Mouse (Mus musculus): ENCODE results near the gene Nod2. TPM values are rescaled to one million over a fixed set of nuclear protein-coding genes. Genes with fewer than 3 reads are reported as not detected.

Gene Nod2
- polyA plus RNA-seq, 1 experiment, result 1.4 TPM

DNA sequence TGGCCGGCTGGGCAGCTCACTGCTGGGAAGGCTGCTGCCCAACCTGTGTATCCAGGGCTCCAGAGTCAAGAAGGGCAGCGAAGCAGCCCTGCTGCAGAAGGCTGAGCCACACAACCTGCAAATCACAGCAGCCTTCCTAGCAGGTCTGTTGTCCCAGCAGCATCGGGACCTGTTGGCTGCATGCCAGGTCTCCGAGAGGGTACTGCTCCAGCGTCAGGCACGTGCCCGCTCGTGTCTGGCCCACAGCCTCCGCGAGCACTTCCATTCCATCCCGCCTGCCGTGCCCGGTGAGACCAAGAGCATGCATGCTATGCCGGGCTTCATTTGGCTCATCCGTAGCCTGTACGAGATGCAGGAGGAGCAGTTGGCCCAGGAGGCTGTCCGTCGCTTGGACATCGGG, 17.8 kb downstream of the Nod2 start:
- peak overlapping the region; percentile 6; the same call in 1 of the 2 replicates for H3K4me3 ChIP-seq (ENCODE audit: insufficient read depth, low read depth, low read length)
- peaks cover 9% of the 10 kb centered on the region for H3K4me1 ChIP-seq (ENCODE audit: control insufficient read depth, insufficient read depth, low read length)
- no peaks in the 10 kb centered on the region for H3K27me3 ChIP-seq (replicated peaks; ENCODE audit: control insufficient read depth, insufficient read depth, low read length)
- no peaks in the 10 kb centered on the region for H3K36me3 ChIP-seq (ENCODE audit: control insufficient read depth, insufficient read depth, low read length)
- TF ChIP-seq CTCF (conservative IDR thresholded peaks at IDR 0.05; ENCODE audit: insufficient read depth, insufficient read length, low read depth, low read length), result no peak
- TF ChIP-seq POLR2A (IDR thresholded peaks at IDR 0.05; ENCODE audit: low read depth, low read length), result no peak
- DNase-seq, result peak; percentile 75
- H3K27ac ChIP-seq (ENCODE audit: insufficient read depth, low read depth, low read length), result peak overlapping the region; percentile 75
- WGBS, result 59% methylated on average over 19 of the region's 19 CpGs

DNA sequence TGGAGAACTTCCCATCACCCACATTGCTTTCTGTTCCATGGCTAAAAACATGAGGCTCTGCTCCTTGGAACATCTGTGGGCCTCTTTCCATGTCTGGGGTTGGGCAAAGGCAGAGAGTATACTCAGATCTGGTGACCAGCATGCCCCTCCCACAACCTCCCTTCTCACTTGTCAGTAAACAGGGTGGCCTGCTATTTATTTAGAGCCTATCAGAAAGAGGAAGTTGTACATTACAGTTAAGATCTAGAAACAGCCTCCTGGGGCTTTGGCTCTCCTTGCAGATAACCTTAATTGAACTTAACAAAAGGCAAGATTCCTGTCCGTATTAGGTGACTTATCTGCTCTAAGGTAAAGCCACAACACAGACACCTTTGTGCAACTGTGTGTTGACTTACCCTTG, 19.3 kb downstream of the Nod2 start:
- Histone ChIP-seq H3K27ac (ENCODE audit: insufficient read depth, low read depth, low read length) (no peak overlapping the region), H3K36me3 (ENCODE audit: control insufficient read depth, insufficient read depth, low read length) (no peaks in the 10 kb centered on the region), H3K4me3 (ENCODE audit: insufficient read depth, low read depth, low read length) (no peak overlapping the region), H3K4me1 (ENCODE audit: control insufficient read depth, insufficient read depth, low read length) (peaks cover 9% of the 10 kb centered on the region), H3K27me3 (replicated peaks; ENCODE audit: control insufficient read depth, insufficient read depth, low read length) (no peaks in the 10 kb centered on the region)
- DNase-seq, result peak; percentile 54
- TF ChIP-seq CTCF (conservative IDR thresholded peaks at IDR 0.05; ENCODE audit: insufficient read depth, insufficient read length, low read depth, low read length) (no peak), POLR2A (IDR thresholded peaks at IDR 0.05; ENCODE audit: low read depth, low read length) (no peak)
- WGBS, result 60% methylated on average over 1 of the region's 1 CpGs

DNA sequence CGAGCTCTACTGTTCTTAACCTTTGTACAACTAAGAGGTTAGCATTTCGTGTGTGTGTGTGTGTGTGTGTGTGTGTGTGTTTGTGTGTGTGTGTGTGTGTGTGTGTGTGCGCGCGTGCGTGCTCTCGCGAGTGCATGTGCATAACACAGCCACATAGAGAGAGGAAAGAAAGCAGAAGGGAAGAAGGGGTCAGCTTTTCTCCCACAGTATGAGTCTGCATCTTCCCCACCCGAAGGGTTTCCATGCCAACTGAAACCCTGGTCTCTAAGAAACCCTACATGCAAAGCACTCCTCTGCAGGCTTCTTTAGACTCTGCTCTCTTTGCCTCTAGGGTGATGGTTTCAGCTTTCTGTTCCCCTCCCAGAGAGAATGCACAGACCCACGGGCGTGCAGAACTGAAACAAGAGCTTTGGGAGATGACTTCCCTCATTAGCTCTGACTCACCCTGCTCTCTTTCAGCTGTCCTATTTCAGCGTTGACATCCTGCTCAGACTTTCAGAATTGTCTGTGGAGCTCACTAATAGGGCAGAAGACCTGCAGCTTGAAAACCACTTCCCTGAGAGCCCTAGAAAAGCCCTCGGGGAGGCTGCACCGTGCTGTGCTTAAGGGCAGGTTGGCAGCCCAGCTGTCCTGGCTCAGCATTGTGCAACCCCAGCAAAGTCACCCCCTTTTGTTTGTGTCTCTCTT, 21.4 kb downstream of the Nod2 start:
- WGBS, result 47% methylated on average over 14 of the region's 14 CpGs
- H3K27ac ChIP-seq (ENCODE audit: insufficient read depth, low read depth, low read length), result no peak overlapping the region
- H3K4me1 ChIP-seq (ENCODE audit: control insufficient read depth, insufficient read depth, low read length), result peaks cover 6% of the 10 kb centered on the region
- H3K27me3 ChIP-seq (replicated peaks; ENCODE audit: control insufficient read depth, insufficient read depth, low read length), result no peaks in the 10 kb centered on the region
- H3K36me3 ChIP-seq (ENCODE audit: control insufficient read depth, insufficient read depth, low read length), result no peaks in the 10 kb centered on the region
- peak; percentile 50 for DNase-seq
- TF ChIP-seq CTCF (conservative IDR thresholded peaks at IDR 0.05; ENCODE audit: insufficient read depth, insufficient read length, low read depth, low read length) (no peak), POLR2A (IDR thresholded peaks at IDR 0.05; ENCODE audit: low read depth, low read length) (no peak)
- no peak overlapping the region for H3K4me3 ChIP-seq (ENCODE audit: insufficient read depth, low read depth, low read length)

DNA sequence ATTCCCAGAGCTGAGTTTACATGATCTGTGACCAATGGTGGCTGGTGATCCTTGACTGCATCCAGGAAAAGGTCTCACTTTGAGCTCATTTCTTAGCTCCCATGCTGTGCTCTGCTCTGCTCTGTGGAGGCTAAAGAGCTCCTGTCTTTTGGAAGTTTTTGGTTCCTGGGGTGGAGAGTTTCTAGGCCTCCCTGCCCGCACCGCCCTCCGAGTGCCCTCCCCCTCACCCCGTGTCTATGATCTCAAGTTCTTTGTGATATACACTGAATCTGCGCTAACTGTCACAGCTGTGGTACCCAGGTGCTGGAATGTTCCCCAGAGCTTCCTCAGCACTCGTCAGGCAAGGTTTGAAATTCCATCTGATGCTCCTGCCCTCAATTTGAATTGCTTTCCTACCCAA, 23.7 kb downstream of the Nod2 start:
- no peak for DNase-seq
- WGBS, result 82% methylated on average over 6 of the region's 6 CpGs
- Histone ChIP-seq H3K36me3 (ENCODE audit: control insufficient read depth, insufficient read depth, low read length) (no peaks in the 10 kb centered on the region), H3K4me1 (ENCODE audit: control insufficient read depth, insufficient read depth, low read length) (no peaks in the 10 kb centered on the region), H3K4me3 (ENCODE audit: insufficient read depth, low read depth, low read length) (no peak overlapping the region), H3K27ac (ENCODE audit: insufficient read depth, low read depth, low read length) (no peak overlapping the region), H3K27me3 (replicated peaks; ENCODE audit: control insufficient read depth, insufficient read depth, low read length) (no peaks in the 10 kb centered on the region)
- TF ChIP-seq CTCF (conservative IDR thresholded peaks at IDR 0.05; ENCODE audit: insufficient read depth, insufficient read length, low read depth, low read length) (no peak), POLR2A (IDR thresholded peaks at IDR 0.05; ENCODE audit: low read depth, low read length) (no peak)

DNA sequence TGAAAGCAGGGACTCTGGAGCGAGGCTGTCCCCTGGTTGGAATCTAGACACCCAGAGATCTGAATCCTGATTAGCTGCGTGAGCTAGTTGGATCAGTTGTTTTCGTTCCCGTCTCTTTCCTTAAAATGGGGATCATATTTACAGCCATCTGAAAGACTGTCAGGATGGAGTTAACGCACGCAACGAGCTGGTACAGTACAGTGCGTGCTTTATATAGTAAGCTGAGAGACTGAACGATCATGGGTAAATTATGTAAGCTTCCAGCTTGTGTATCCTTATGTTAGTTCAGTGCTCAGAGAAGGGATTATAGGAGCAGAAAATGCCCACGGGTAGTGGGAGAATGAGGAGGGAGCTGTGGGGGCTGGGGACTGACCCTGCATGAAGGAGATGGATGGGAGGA, 24.5 kb downstream of the Nod2 start:
- H3K27ac ChIP-seq (ENCODE audit: insufficient read depth, low read depth, low read length), result no peak overlapping the region
- H3K36me3 ChIP-seq (ENCODE audit: control insufficient read depth, insufficient read depth, low read length), result no peaks in the 10 kb centered on the region
- H3K4me3 ChIP-seq (ENCODE audit: insufficient read depth, low read depth, low read length), result no peak overlapping the region
- 87% methylated on average over 10 of the region's 10 CpGs for WGBS
- no peak for TF ChIP-seq CTCF (conservative IDR thresholded peaks at IDR 0.05; ENCODE audit: insufficient read depth, insufficient read length, low read depth, low read length)
- TF ChIP-seq POLR2A (IDR thresholded peaks at IDR 0.05; ENCODE audit: low read depth, low read length), result no peak
- H3K27me3 ChIP-seq (replicated peaks; ENCODE audit: control insufficient read depth, insufficient read depth, low read length), result no peaks in the 10 kb centered on the region
- H3K4me1 ChIP-seq (ENCODE audit: control insufficient read depth, insufficient read depth, low read length), result no peaks in the 10 kb centered on the region
- no peak for DNase-seq

DNA sequence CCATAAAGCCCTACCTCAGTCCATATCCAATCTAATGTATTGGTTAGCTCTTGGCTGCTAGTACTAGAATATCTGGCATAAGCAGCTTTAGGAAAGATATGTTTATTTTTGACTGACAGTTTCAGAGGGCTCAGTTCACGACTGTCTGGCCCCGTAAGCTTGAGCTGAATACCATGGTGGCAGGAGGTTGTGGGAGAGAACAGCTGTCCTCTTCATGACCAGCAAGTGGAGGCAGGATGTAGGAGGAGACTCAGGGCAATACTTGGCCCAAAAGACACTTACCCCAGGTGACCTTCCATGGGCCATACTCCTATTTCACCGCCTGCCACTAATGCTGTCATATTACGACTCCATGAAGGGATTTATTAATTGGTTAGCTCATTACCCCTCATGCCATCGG, 26.7 kb downstream of the Nod2 start:
- H3K36me3 ChIP-seq (ENCODE audit: control insufficient read depth, insufficient read depth, low read length), result no peaks in the 10 kb centered on the region
- peak; percentile 43 for DNase-seq
- H3K27ac ChIP-seq (ENCODE audit: insufficient read depth, low read depth, low read length), result no peak overlapping the region
- 85% methylated on average over 5 of the region's 5 CpGs for WGBS
- H3K27me3 ChIP-seq (replicated peaks; ENCODE audit: control insufficient read depth, insufficient read depth, low read length), result no peaks in the 10 kb centered on the region
- no peaks in the 10 kb centered on the region for H3K4me1 ChIP-seq (ENCODE audit: control insufficient read depth, insufficient read depth, low read length)
- TF ChIP-seq POLR2A (IDR thresholded peaks at IDR 0.05; ENCODE audit: low read depth, low read length) (no peak), CTCF (conservative IDR thresholded peaks at IDR 0.05; ENCODE audit: insufficient read depth, insufficient read length, low read depth, low read length) (no peak)
- no peak overlapping the region for H3K4me3 ChIP-seq (ENCODE audit: insufficient read depth, low read depth, low read length)

DNA sequence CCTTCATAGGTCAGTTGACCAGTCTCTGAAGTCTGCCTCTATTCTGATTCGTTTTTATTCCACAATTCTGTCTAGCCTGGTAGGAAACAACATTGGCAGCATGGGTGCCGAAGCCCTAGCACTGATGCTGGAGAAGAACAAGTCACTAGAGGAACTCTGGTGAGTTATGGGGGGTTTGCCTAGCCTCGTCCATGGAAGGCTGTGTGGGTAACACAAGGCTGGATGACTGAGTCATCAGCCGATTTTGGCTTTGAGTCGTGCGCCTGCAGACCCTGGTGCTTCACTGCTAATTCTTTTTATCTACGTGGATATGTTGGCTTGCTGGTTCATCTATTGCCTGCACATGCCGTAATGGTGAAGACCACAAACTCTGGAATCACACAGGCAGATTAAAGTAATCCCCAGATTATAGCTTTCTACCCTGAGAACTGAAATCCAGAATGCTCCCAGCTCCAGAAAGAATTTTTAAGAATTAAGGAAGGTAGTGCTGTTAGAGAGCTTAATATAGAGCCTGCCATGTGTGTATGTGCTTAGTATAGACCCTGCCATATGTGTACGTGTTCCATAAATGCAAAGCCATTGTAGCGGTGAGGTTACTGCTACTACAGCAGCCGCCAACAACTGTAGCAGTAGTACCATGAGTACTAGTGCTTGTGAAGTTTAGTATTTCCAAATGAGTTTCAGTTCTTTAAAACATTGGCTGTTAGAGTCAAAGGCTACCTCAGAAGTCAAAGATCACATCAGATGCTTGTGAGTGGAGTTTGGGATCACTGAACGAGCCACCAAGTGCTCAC, 28.5 kb downstream of the Nod2 start:
- no peak overlapping the region for H3K4me3 ChIP-seq (ENCODE audit: insufficient read depth, low read depth, low read length)
- no peaks in the 10 kb centered on the region for H3K36me3 ChIP-seq (ENCODE audit: control insufficient read depth, insufficient read depth, low read length)
- H3K4me1 ChIP-seq (ENCODE audit: control insufficient read depth, insufficient read depth, low read length), result no peaks in the 10 kb centered on the region
- no peak overlapping the region for H3K27ac ChIP-seq (ENCODE audit: insufficient read depth, low read depth, low read length)
- no peak for DNase-seq
- H3K27me3 ChIP-seq (replicated peaks; ENCODE audit: control insufficient read depth, insufficient read depth, low read length), result no peaks in the 10 kb centered on the region
- 91% methylated on average over 12 of the region's 12 CpGs for WGBS
- no peak for TF ChIP-seq CTCF (conservative IDR thresholded peaks at IDR 0.05; ENCODE audit: insufficient read depth, insufficient read length, low read depth, low read length)
- TF ChIP-seq POLR2A (IDR thresholded peaks at IDR 0.05; ENCODE audit: low read depth, low read length), result no peak

Measured in kidney, adult 2 months (tissue).